Mouse (Mus musculus) ES-E14 (cell line): ENCODE measurements around the gene Tom1l2.

Experiments
- CHD2 ChIP-seq: IDR thresholded peaks from 2 replicates; pipeline ENCODE4 v1.6.1; 2014; ENCODE audit warnings: mild to moderate bottlenecking, low read depth, low read length, inconsistent platforms
- MAFK ChIP-seq: IDR thresholded peaks from 2 replicates; pipeline ENCODE4 v1.6.1; 2014; ENCODE audit warnings: mild to moderate bottlenecking, low read depth, low read length, inconsistent platforms; ENCODE audit not compliant: insufficient read depth

GRCm38 (mm10) chr11:60253546-60253945, 99.2 kb downstream of the Tom1l2 start:
- TF ChIP-seq CHD2 (no peak), MAFK (no peak)
